8 mouse cellular contexts compared by ENCODE assay signal in genomic region chr7:37972571-37972970, GRCm38 (mm10). TPM values are rescaled to one million over a fixed set of nuclear protein-coding genes. Genes with fewer than 3 reads are reported as not detected.
A peak's percentile ranks its signal among the peaks of the same experiment; 100 is the strongest.
DNase-seq lines count a peak whose midpoint lies in the region; ATAC-seq and TF ChIP-seq lines count a peak whose summit lies in the region.

No protein-coding gene starts in this region.

- no peak for TF ChIP-seq POLR2A in heart, adult 2 months (IDR thresholded peaks at IDR 0.05; ENCODE audit: insufficient read depth, low read depth, low read length)

- intact Hi-C loops in heart, adult 2 months (cut with DNase I), result no loop called here

- WGBS in heart, adult 2 months, result 77% methylated on average over 9 of the region's 9 CpGs
- 76% methylated on average over 9 of the region's 9 CpGs for WGBS in heart, embryonic 11.5 days (ENCODE audit: insufficient replicate concordance)
- 64% methylated on average over 9 of the region's 9 CpGs for WGBS in midbrain, embryonic 11.5 days
- WGBS in midbrain, embryonic 15.5 days, result 44% methylated on average over 9 of the region's 9 CpGs

- H3K9me3 ChIP-seq in heart, embryonic 11.5 days (replicated peaks; ENCODE audit: control insufficient read depth, low read length), result no peaks in the 10 kb centered on the region
- H3K9me3 ChIP-seq in midbrain, embryonic 11.5 days (ENCODE audit: control insufficient read depth, low read length), result no peaks in the 10 kb centered on the region; the same call in 1 of the 2 replicates
- no peaks in the 10 kb centered on the region for H3K9me3 ChIP-seq in midbrain, embryonic 15.5 days

- 0 out of 2 replicates have a peak, but pooled peaks have one; percentile 14 for TF ChIP-seq CTCF in heart, adult 2 months (IDR thresholded peaks at IDR 0.05)

- no peaks in the 10 kb centered on the region for H3K27me3 ChIP-seq in heart, adult 2 months (ENCODE audit: control insufficient read depth, insufficient read depth, low read length)
- H3K27me3 ChIP-seq in heart, embryonic 11.5 days (ENCODE audit: control insufficient read depth, insufficient read depth, low read length), result no peaks in the 10 kb centered on the region
- H3K27me3 ChIP-seq in midbrain, embryonic 11.5 days (ENCODE audit: control insufficient read depth, insufficient read depth, low read length), result no peaks in the 10 kb centered on the region
- H3K27me3 ChIP-seq in midbrain, embryonic 15.5 days (replicated peaks), result no peaks in the 10 kb centered on the region

- no peak for TF ChIP-seq EP300 in heart, adult 2 months (IDR thresholded peaks at IDR 0.05; ENCODE audit: insufficient read depth, low read depth, low read length)

- H3K27ac ChIP-seq in heart, adult 2 months, result no peak overlapping the region
- H3K27ac ChIP-seq in heart, embryonic 11.5 days (ENCODE audit: low read depth, low read length), result no peak overlapping the region
- H3K27ac ChIP-seq in midbrain, embryonic 11.5 days (ENCODE audit: low read depth, low read length), result no peak overlapping the region
- H3K27ac ChIP-seq in midbrain, embryonic 15.5 days, result no peak overlapping the region

- DNase-seq in heart, adult 2 months, result no peak
- DNase-seq in midbrain, embryonic 11.5 days (ENCODE audit: low spot score, missing footprints), result peak; percentile 85
- peak; percentile 24 for DNase-seq in brain, adult 2 months (ENCODE audit: low read depth, low spot score)
- peak; percentile 36 for DNase-seq in mesoderm, embryonic 11.5 days (ENCODE audit: low read depth, low spot score)
- no peak for DNase-seq in ovary, postnatal 36 days (ENCODE audit: low spot score)

- H3K4me1 ChIP-seq in heart, adult 2 months (ENCODE audit: control insufficient read depth, insufficient read depth, low read length), result no peaks in the 10 kb centered on the region; the same call in 1 of the 2 replicates
- peaks cover 13% of the 10 kb centered on the region for H3K4me1 ChIP-seq in heart, embryonic 11.5 days (ENCODE audit: control insufficient read depth, insufficient read depth, low read length)
- H3K4me1 ChIP-seq in midbrain, embryonic 11.5 days (ENCODE audit: control insufficient read depth, insufficient read depth, low read length), result peaks cover 5% of the 10 kb centered on the region
- peaks cover 19% of the 10 kb centered on the region for H3K4me1 ChIP-seq in midbrain, embryonic 15.5 days

- no peaks in the 10 kb centered on the region for H3K79me2 ChIP-seq in heart, adult 2 months (replicated peaks; ENCODE audit: control insufficient read depth, insufficient read depth, low read length)

- H3K4me3 ChIP-seq in heart, adult 2 months, result no peak overlapping the region
- H3K4me3 ChIP-seq in heart, embryonic 11.5 days (ENCODE audit: low read depth, low read length), result no peak overlapping the region
- no peak overlapping the region for H3K4me3 ChIP-seq in midbrain, embryonic 11.5 days (ENCODE audit: low read depth, low read length)
- no peak overlapping the region for H3K4me3 ChIP-seq in midbrain, embryonic 15.5 days

- H3K36me3 ChIP-seq in heart, adult 2 months (ENCODE audit: control insufficient read depth, insufficient read depth, low read length), result no peaks in the 10 kb centered on the region; the same call in 1 of the 2 replicates
- H3K36me3 ChIP-seq in heart, embryonic 11.5 days (ENCODE audit: control insufficient read depth, insufficient read depth, low read length), result no peaks in the 10 kb centered on the region
- no peaks in the 10 kb centered on the region for H3K36me3 ChIP-seq in midbrain, embryonic 11.5 days (ENCODE audit: control insufficient read depth, insufficient read depth, low read length)
- H3K36me3 ChIP-seq in midbrain, embryonic 15.5 days (replicated peaks), result no peaks in the 10 kb centered on the region

- no peak for ATAC-seq in heart, embryonic 11.5 days (replicated peaks; ENCODE audit: insufficient number of reproducible peaks, low FRiP score, low TSS enrichment)
- ATAC-seq in midbrain, embryonic 11.5 days (ENCODE audit: low FRiP score), result no peak
- ATAC-seq in midbrain, embryonic 15.5 days (replicated peaks), result no peak
- ATAC-seq in megakaryocyte, adult 5-6 weeks (ENCODE audit: poor library complexity, severe bottlenecking), result no peak

- H3K4me2 ChIP-seq in heart, embryonic 11.5 days, result no peak overlapping the region
- H3K4me2 ChIP-seq in midbrain, embryonic 11.5 days, result no peak overlapping the region
- H3K4me2 ChIP-seq in midbrain, embryonic 15.5 days, result no peak overlapping the region

- no peak overlapping the region for H3K9ac ChIP-seq in heart, adult 2 months (ENCODE audit: low read depth, low read length)
- no peak overlapping the region for H3K9ac ChIP-seq in heart, embryonic 11.5 days (ENCODE audit: low read depth, low read length)
- H3K9ac ChIP-seq in midbrain, embryonic 11.5 days (ENCODE audit: low read length), result no peak overlapping the region
- no peak overlapping the region for H3K9ac ChIP-seq in midbrain, embryonic 15.5 days

RNA-seq across cellular contexts. Expression of gene Uri1, which starts 50.8 kb away (rescaled TPM):
- 10 to 100 TPM; 15.1 to 19.9 TPM for total RNA-seq in heart, adult 2 months (2021)
- 5.8 and 13.2 TPM in 2 replicates for polyA plus RNA-seq in heart, adult 2 months (2012; rRNA removed)
- polyA plus RNA-seq in heart, embryonic 11.5 days (2014; fragmentation: Nextera tagmentation; extraction: Ambion mirVana), result 33.8 and 36.9 TPM in 2 replicates
- polyA plus RNA-seq in midbrain, embryonic 11.5 days (2014; fragmentation: Nextera tagmentation; extraction: Ambion mirVana), result 47.9 and 50.6 TPM in 2 replicates
- polyA plus RNA-seq in midbrain, embryonic 15.5 days (2015; fragmentation: Nextera tagmentation; extraction: Ambion mirVana), result 34.3 and 35.1 TPM in 2 replicates
- 30.8 and 31.5 TPM in 2 replicates for total RNA-seq in megakaryocyte, adult 5-6 weeks (2015)
- 26.7 and 29.1 TPM in 2 replicates for total RNA-seq in megakaryocyte, adult 5-6 weeks (2017)

Comparison
In these comparisons a context has a peak if more than half of its experiments do, and no peak if none do; other contexts are left out.
1. DNase-seq: peak in midbrain, embryonic 11.5 days (single experiment), brain, adult 2 months (single experiment) and mesoderm, embryonic 11.5 days (single experiment); none in heart, adult 2 months (0 of 2) and ovary, postnatal 36 days (single experiment).